Mouse (Mus musculus): ENCODE measurements at regions not wholly inside any gene's neighbourhood (a gene's known extent, or its start where the extent isn't known, plus 50 kb on each side); places are given as distances from the start of the nearest gene placed in this dataset.

GRCm38 (mm10) chr7:68453028-68453692 is 179.5 kb downstream of the Fam169b start:
- in situ Hi-C loops (cut with MseI, MboI): no loop called here

GRCm38 (mm10) chr7:68444426-68445095 is 170.9 kb downstream of the Fam169b start:
- in situ Hi-C loops (cut with MseI, MboI): no loop called here

- in situ Hi-C loops (cut with MseI, MboI): no loop called here
Observed at GRCm38 (mm10) chr7:68440661-68441150, 167.1 kb downstream of the Fam169b start.

GRCm38 (mm10) chr7:68428946-68429345 is 155.3 kb downstream of the Fam169b start:
- in situ Hi-C loops (cut with MseI, MboI): no loop called here

GRCm38 (mm10) chr7:68415890-68416289 is 142.3 kb downstream of the Fam169b start:
- in situ Hi-C loops (cut with MseI, MboI): no loop called here

- in situ Hi-C loops (cut with MseI, MboI): no loop called here
Observed at GRCm38 (mm10) chr7:68412786-68413185, 139.1 kb downstream of the Fam169b start.
